Mouse (Mus musculus) myocyte (in vitro differentiated cells): ENCODE measurements at regions not wholly inside any gene's neighbourhood (a gene's known extent, or its start where the extent isn't known, plus 50 kb on each side); places are given as distances from the start of the nearest gene placed in this dataset.

Experiments used
- MAX ChIP-seq: IDR thresholded peaks from one replicate; pipeline ENCODE4 v1.6.1; 2011; ENCODE audit warnings: low read depth, mild to moderate bottlenecking, control low read depth
- MYOD1 ChIP-seq, 3 experiments: IDR thresholded peaks; one replicate each; pipeline ENCODE4 v1.6.1; 2011; ENCODE audit warnings: control low read depth in 2 of 3, low read depth in 2 of 3, mild to moderate bottlenecking in 2 of 3, moderate library complexity in 1 of 3; ENCODE audit not compliant: insufficient read length in 2 of 3, control insufficient read depth in 1 of 3
- MYOG ChIP-seq, 3 experiments: IDR thresholded peaks; one replicate each; pipeline ENCODE4 v1.6.1; 2011; ENCODE audit warnings: control low read depth in 2 of 3, low read depth in 2 of 3, mild to moderate bottlenecking in 2 of 3; ENCODE audit not compliant: insufficient read length in 2 of 3, control insufficient read depth in 1 of 3, insufficient read depth in 1 of 3
- POLR2A ChIP-seq: IDR thresholded peaks from one replicate; pipeline ENCODE4 v1.6.1; 2011; ENCODE audit warnings: low read depth, mild to moderate bottlenecking, control low read depth, moderate library complexity; ENCODE audit not compliant: insufficient read length
- POLR2AphosphoS2 ChIP-seq: IDR thresholded peaks from one replicate; pipeline ENCODE4 v1.6.1; 2011; ENCODE audit warnings: low read depth, control low read depth; ENCODE audit not compliant: insufficient read length
- TCF12 ChIP-seq: IDR thresholded peaks from one replicate; pipeline ENCODE4 v1.6.1; 2011; ENCODE audit warnings: mild to moderate bottlenecking, control low read depth; ENCODE audit not compliant: poor library complexity, insufficient read depth, severe bottlenecking
- USF1 ChIP-seq: IDR thresholded peaks from one replicate; pipeline ENCODE4 v1.6.1; 2011; ENCODE audit warnings: low read depth, mild to moderate bottlenecking, control low read depth, moderate library complexity

DNA sequence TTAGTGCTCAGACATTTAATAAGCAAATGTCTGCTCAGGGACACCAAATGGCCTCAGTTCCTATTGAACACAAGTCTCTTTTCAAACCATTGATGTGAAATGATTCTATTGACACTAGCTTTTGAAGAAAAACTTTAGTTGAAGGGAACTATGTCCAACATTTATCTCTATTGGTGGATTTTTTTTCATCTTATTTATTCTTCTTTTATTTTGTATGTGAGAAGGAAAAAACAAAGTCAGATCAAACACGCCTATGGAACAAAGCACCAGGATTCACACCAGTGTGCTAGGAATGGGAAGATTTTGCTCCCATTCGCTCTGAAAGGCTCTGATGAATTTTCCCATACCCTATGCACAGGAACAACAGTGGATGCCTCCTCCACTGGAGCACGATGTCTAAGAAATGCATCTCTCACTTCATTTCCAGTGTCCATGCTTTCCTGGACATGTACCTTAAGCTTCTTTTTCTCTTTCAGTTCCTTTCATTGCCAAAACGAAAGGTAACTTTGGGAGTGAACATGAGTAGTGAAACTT is 416.4 kb downstream of the Tmem161b start:
- TF ChIP-seq POLR2A (no peak), MAX (no peak), POLR2AphosphoS2 (no peak), MYOD1 (IDR thresholded peaks at IDR 0.05; ENCODE audit: control insufficient read depth in 1 of 3, insufficient read length in 2 of 3, low read depth in 2 of 3) (no peak), MYOG (IDR thresholded peaks at IDR 0.05; ENCODE audit: control insufficient read depth in 1 of 3, insufficient read depth in 1 of 3, insufficient read length in 2 of 3, low read depth in 2 of 3) (no peak), USF1 (no peak), TCF12 (no peak)
